Mouse (Mus musculus) right cerebral cortex, adult 18-20 months (tissue): ENCODE measurements around the gene Plxna4.

ENCODE experiments used
- DNase-seq: peaks from one replicate; pipeline ENCODE4 v3.0.0; 2022; ENCODE audit warnings: mixed read lengths

Plxna4 gene

DNA sequence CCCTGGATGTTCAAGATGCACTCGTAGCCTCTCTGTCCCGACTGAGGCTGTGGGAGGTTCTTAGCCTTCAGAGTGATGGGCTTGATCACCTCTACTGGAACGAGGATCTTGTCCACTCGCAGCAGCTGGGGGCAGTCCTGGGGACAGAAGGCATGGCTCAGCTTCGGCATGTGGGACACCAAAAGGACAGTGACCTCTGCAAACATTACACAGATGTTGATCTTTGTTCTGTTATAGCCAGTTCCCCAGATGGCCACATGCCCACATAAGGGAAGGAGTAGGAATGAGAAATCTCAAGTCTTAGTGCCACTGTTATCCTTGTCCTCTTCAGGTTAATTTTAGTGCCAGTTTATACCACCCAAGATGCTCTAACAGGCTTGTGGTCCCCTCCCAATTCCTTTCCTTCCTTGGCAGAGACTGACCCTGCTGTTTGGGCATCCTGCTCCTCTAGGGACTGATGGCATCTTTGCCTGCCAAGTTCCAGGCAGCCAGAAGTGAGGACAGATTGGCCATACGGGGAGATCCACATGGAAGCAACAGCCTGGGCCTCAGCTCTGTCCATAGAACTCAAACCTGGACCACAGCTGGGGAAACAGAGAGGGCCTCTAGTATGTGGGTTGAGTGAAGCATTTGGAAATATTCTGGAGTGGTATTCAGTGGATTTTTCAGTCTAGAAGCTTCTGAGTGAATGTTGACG, 363.8 kb downstream of the Plxna4 start:
- DNase-seq, result no peak

DNA sequence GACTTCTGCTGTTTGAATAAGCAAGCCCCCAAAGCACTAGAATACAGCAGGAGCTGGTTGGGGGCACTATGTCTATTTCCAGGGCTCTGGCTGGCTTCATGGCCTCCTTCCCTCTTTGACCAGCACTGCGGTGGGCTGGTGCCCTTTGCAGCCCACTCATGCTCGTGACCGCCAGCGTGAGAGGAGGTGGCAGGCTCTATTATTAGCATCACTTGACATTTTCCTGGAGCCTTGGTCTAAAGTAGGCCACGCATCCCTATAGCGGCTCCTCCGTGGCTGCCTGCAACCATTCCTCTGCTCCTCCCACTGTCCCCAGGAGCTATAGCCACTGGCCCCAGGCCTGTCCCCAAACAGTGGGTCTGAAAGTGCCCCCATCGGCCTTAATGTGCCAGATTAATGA, 367.2 kb downstream of the Plxna4 start:
- peak; percentile 55 for DNase-seq

DNA sequence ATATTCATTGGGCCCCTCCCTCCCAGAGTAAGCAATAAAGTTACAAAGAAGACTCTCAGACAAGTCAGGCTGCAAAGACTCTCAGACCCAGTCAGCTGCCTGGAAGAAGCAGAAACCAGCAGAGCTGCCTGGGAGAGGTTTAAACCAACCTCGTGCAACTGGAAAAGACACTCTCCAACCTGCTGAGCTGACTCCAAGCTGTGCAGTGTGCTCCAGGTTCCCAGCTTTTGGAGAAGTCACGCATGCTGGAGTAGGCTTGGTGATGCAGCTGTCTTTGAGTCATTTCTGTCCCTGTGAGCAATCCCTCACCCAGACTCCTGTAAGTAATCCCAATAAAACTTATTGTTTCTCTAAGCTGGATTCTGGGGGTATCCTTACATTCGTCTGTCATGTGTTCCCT, 369.4 kb downstream of the Plxna4 start:
- DNase-seq, result peak; percentile 33

DNA sequence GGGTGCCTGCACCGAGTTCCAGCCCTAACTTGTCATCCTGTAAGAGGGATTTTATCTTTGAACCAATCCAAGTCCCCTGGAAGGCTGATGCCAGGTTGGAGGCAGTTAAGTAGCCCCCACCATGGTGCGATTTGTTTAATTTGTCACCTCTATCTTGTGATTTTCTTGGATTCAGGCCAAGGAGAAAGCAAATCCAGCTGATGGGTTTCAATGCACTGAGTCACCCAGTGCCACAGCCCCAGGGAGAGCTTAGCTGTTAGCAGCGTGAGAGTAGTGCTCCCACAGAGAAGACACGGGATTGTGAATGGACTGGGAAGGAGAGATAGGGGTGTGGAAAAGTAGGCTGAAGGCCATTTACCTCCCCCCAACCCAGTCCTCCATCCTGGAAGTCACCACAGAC, 375.6 kb downstream of the Plxna4 start:
- DNase-seq, result peak; percentile 18

DNA sequence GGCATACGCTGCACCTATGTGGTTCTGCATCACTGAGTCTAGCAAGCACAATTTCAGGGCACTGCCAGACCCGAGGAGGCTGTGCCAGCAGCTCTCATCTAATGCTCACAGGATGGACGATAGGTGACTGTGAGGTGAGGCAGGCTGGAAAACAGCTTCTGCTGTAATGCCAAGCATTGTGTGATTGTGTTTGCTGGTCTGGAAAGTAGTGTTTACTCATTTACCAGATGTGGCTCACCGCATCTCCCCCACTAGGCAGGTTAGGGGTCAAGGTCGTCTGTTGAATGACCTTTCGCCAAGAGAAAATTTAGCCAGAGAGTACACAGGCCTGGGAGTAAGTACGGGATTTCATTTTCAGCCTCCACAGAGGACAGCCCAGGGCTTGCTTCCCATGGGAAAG, 377.9 kb downstream of the Plxna4 start:
- DNase-seq, result no peak

DNA sequence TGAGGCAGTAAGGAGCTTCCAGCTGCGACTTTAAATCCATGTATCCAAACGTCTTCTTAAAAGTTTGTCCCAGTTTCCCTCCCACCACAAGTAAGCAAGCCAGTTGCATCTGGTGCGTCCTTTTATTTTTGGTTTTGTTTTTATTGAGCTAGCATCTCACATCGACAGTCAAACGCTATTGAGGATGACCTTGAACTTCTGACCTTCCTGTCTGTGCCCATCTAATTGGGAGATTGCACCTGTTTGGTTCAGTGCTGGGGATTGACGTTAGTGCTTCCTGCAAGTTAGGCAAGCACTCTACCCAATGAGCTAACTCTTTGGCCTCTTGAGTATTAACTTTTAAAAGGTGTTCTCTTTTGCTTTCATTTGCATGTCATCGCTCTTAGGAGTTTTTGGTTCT, 379.0 kb downstream of the Plxna4 start:
- DNase-seq, result no peak

DNA sequence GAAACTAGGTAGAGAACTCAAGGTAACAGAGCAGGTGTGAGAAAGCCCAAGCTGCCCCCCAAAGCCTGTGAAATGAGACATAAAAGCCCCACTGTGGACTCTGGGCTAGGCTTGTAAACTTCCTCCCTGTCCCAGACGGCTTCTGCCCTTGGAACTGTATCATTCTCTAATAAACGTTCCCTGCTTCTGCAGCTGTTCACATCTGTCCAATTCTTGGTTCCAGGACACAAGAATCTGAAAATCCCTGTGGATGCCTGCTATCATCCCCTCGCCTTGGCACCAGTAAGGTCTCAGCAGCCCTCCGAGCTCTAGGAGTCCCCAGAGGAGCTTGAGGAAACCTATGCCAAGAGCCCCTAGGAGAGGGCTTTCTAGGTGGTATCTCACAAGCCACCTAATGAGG, 383.7 kb downstream of the Plxna4 start:
- DNase-seq, result no peak

DNA sequence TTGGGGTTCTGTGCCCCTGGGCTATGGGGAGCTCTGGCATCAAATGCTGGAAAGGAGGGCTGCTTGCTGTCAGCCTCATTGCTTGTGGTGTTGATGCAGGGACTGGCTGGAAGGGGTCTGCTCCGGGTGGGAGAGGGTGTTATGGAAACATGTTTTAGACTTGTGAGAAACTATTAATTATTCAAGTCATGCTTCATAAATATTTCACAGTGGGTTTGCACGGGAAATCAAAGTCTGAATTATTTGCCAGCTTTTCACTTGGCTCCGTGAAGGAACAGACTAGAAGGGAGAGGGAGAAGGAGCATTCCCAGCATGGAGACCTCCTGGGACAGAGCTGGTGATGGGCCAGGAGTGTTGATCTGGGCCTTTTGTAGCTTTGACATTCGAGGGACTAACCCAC, 384.6 kb downstream of the Plxna4 start:
- DNase-seq, result no peak

DNA sequence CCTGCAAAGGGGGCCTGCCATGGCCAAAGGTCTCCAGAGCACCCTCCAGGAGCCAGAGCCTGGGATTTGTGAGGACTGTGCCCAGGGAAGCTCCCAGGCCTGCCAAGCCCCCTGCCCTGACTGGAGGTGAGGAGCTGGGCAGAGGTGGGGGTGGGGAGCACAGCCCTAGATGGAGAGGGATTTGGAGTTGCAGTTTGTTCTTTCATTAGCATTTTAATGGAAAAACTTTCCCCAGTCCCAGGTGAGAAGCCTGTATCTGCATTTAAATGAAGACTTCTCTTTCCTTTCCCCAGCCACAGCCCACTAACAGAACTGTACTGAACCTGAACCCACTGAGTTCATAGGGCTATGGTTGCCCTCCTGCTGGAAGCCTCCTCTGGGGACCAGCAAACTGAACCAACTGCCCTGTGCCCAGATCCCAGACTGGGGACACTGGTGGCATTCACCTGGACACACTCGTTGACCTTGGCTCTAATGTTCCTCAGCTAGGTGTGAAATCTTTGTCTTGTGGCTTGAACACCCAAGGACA, 385.3 kb downstream of the Plxna4 start:
- DNase-seq, result no peak

DNA sequence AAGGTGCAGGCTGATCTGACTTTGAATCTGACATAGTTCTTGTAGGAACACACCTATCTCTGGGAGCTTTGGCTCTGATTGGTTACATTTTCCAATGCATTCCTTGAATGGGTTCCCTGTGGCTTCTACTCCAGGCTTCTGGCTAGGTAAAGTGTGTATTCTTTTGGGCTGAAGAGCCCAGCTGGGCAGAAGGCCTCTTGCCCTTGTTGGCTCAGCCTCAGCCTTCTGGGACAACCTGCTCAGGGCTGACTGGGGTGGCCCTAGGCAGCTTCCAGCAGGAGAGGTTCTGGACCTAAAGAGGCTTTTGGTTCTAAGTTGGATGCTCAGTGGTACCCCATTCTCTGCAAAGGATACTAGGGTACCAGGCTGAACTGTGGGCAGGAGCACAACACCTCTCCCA, 386.5 kb downstream of the Plxna4 start:
- no peak for DNase-seq

DNA sequence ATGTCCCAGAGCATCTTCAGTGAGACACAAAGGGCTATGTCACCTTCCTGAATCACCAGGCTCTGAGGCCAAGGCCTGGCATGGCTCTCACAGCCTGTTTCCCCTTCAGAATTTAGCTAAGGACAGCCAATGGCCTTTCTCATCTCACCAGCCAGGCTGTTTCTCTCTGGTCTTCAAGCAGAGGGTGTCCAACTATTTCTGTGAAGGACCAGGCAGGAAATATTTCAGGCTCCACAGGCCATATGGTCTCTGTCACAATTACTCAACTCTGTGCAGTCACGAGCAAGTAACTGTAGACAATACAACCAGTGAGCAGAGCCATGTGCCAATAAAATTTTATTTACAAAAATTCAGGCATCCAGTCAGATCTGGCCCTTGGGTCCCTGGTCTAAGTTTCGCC, 388.4 kb downstream of the Plxna4 start:
- no peak for DNase-seq

DNA sequence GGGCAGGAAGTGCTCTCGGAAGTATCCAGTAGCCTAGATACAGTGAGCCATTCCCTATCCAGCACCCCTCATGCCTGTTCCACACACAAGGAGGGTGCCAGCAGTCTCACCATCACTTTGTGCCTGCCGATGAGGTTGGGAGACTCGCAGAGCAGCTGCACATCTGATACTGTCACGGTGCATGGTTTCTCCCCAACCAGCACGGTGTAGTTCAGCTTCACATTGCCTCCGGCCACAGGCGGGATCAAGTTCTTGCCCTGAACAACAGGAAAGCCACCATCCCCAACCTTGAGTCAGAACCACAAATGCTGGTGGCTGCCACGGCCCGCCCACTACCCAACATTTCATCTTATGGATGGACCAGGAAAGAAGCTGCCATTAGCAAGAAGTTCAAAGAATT, 391.1 kb downstream of the Plxna4 start:
- DNase-seq, result no peak

DNA sequence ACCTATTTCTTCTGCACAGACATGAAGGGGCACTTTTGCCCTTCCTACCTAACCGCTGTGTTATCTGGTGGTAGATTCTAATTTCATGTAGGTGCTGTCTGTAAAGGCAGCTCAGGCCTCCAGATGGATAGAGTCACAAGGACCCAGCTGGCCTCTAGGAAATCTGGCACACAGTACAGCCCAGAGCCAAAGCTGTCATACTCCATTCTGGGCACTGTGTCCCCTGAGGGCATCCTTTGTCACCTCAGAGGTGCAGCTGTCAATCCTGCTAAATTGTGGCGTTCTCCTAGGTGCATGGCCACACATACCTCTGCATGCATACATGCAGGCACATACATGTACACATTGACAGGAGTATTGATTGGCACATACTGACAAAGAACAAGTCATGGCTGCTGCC, 394.9 kb downstream of the Plxna4 start:
- DNase-seq, result no peak

DNA sequence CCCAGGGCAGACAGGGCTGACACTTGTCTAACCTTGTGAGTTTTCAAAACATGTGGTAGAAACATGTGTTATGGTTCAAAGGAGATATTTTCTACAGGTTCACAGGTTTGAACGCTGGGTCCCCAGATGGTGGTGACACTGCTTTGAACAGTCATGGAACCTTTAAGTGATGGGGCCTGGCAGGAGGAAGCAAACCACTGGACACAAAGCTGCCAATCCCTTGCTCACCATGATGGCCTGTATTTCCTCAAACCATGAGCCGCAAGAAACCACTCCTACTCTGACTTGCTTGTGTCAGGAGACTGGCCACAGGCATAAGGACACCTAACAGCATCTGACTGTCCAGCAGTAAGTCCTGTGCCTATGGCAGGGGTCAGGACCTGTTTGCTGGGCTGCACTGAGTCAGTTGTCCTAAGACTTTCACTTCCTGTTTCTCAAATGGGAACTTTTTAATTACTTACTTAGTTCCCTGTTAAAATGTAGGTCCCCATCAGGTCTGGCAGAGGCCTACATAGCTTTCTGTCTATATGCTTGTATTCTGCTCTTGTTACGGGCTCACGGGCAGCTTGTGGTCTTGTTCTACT, 403.5 kb downstream of the Plxna4 start:
- DNase-seq, result no peak

DNA sequence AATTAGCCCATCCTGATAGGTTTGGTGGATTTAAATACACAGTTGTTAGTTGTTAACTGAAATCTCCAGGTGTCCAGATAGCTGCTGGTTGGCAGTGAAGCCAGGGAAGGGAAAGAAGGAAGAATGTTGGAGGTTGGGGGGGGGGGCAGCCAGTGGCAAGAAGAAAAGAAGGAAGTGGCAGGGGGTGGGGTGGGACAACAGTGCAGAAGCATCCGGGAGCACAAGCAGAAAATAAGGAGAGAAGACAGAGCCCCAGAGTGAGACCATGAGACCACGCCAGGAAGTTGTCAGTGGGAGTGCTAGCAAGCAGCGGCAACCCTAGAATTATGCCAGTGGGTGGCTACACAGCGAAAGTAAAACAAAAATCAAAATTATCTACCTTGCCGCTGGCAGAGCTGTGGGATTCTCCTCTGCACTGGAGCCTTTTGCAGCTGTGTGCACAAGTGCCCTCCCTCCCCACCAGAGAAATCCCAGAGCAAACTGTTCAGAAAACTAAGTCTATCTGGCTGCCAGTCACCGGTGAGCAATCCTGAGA, 404.3 kb downstream of the Plxna4 start:
- peak; percentile 35 for DNase-seq

DNA sequence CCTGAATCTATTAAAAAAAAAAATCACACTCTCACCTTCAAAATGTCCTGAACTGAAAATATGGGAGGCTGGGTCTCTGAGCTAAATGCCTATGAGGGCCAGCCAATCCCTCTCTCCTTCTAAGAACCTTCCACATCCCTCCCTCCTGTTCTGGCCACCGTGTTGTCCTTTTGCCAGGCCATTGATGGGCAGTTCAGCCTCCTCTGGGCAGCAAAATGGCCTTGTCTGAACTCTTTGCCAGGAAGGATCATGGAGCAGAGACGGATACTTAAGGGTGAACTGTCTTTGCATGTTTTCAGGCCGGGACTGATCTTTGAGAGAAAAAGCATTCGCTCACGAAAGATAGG, 408.0 kb downstream of the Plxna4 start:
- no peak for DNase-seq

DNA sequence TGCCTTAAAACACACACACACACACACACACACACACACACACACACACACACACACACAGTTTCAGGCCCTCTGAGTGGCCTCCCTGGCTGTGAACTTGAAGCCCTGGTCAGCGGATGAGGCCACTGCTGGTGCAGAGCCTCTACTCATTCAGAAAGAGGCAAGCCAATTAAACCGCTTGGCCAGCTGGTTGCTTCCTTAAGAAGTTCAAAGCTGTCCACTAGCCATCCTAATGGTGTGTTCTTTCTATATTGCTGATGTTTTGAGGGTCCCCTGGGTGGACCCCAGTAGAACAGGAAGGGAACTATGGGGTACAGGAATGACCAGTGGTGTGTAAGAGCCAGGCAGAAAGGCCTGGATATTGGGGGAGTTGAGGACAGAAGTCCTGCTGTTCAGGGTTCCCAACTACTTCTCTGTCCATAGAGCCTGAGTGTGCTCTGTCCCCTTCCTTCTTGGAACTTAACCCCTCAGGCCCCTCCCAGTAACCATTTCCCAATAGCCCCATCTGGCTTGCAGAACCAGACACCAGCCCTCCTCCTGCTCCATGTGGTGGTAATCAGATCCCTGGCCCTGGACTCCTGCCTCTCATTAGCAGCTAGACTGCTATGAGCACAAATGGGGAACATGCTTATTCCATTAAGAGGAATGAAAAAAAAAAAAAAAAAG, 408.5 kb downstream of the Plxna4 start:
- no peak for DNase-seq

DNA sequence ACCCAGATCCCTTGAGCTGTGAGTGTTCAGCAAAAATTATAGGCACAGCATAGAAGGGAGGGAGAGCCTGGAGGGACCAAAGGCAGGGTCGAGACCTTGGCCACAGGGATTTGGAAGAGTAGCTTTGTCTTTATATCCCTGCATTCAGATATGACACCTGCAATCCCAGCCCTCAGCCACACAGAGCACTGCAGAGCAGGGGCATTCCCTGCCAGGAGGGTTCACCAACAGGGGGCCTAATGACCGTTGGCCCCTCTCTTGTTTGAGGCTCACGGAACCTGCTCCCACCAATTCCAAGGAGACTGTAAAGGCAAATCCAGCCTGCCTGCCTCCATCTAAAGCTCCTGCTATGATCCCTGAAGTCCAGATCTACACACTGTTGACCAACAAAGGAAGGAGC, 410.1 kb downstream of the Plxna4 start:
- DNase-seq, result no peak

DNA sequence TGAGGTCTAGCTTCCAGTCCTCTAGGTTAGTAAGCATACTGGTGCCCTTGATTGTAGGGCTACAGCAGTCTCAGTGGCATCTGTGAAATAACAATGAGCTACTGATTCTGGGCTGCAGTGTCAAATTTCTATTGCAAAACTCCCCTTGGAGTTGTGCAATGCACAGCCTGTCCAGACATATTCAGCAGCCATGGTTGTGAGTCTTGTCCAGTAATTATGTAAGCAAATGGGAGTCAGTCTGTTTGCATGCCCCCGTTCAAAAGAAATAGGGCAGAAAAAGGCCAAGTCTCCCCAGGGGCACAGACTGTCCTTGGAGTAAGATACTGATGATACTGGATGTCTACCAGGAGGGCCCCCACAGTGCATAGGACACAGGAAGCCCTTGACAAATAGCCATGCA, 420.3 kb downstream of the Plxna4 start:
- DNase-seq, result no peak

DNA sequence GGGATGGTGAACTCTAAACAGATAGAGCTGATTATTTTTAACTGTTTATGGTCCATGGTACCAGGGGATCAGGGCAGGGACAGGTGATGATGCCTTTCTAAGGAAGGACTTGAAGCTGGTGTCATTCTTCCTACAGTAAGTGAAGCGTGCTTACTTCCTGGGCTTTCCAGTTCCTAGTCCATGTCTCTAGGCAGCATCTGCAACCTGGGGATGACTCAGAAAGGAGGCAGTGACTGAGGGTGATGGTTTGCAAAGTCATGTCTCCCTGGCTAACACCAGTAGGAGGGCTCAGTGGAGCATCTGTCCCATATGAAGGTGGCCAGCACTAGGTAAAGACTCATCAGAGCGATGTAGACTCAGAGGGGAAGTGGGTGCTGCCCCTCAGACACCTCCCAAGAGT, 427.6 kb downstream of the Plxna4 start:
- DNase-seq, result no peak

DNA sequence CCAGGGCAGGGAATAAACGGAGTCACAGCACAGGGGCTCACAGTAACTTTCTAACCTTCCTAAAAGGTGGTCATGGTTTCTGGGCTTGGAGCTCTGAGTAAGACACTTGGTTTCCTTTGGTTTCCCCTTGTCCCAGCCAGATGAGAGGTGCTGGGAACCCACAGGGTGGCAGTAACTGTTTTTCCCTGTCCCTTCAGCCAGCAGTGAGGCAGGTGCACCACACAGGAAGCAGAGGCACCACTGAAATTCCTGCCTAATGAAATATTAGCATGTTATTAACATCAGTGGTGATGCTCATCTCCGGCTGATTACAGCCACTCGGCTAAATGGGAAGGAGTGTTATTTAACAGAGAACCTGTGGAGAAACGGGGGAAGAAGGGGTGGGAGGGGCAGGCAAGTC, 428.1 kb downstream of the Plxna4 start:
- no peak for DNase-seq

DNA sequence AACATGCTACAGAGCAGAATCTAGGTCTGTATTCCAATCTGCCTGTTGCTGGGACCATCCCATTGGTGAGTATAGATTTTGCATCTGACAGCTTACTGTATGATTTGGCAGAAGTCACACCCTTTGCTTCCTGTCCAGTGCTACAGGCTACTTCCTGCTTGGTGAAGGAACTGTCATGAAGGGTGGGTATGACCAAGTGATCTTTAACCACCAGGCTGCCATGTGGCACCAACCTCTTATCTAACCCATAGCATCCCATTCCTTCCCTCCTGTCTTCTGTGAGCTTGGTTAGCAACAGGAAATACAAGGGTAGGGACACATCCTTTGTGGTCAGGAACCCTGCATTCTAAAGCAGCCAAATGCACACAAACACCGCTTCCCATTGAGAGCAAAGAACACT, 429.6 kb downstream of the Plxna4 start:
- no peak for DNase-seq

DNA sequence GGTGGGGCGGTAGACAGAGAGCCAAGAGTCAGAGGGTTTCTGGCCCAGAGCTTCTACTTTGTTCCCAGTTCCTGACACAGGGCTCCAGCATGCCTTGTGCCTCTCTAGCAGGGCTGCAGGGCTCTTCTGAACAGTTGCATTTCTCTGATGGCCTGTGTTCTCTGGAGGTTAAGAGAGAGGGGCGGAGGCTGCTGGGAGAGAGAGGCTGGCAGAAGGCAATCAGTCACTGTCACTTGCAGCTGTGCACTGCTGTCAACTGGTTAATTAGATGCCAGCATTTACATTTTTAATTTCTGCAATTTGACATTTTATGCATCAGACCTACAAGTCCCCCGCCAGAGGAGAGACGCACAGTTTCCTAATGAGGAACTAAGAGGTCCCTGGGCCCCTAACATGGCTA, 434.8 kb downstream of the Plxna4 start:
- no peak for DNase-seq

DNA sequence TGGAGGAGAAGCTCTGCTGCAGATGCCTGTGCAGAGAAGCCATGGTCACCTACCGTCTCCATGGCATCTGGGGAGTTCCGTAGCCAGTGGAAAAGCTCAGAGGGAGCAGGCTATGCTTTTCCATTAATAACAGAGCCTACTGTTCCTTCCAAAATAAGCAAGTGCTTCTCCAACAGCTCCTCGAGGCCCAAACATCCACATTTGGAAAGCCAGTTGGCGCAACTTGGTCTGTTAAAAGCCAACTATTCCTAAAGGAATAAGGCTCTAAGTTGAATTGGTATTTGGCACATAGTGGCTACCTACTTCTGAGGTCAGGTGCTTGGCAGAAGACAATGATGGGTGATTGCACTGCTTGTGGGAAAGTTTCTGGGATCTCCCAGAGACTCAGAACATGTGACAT, 437.2 kb downstream of the Plxna4 start:
- no peak for DNase-seq
